8 mouse cellular contexts compared by ENCODE assay signal in the genomic region with DNA sequence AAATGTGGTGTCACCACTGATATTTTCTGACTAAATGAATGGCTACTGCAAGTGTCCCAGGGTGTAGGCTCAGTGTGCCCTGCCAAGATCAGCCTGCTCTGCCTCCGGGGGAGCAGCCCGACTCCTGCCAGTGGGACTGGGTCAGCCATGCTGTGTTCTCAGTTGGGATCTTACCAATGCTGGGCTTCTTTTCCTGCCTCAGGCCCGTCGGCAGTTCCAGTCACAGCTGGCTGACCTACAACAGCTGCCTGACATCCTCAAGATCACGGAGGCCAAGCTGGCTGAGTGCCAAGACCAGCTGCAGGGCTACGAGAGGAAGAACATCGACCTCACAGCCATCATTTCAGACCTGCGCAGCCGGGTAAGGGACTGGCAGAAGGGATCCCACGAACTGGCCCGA. TPM values are rescaled to one million over a fixed set of nuclear protein-coding genes. Genes with fewer than 3 reads are reported as not detected.
DNase-seq lines count a peak whose midpoint lies in the region; ATAC-seq and TF ChIP-seq lines count a peak whose summit lies in the region.

No protein-coding gene starts in this region.

- no peaks in the 10 kb centered on the region for H3K27me3 ChIP-seq in midbrain, postnatal 0 days (ENCODE audit: insufficient read depth, low read length)
- no peaks in the 10 kb centered on the region for H3K27me3 ChIP-seq in midbrain, embryonic 13.5 days

- no peak overlapping the region for H3K27ac ChIP-seq in midbrain, postnatal 0 days (ENCODE audit: low read depth, low read length)
- H3K27ac ChIP-seq in midbrain, embryonic 13.5 days: no peak overlapping the region
- H3K27ac ChIP-seq in gastrocnemius, adult 2 months: no peak overlapping the region

- H3K36me3 ChIP-seq in midbrain, postnatal 0 days (ENCODE audit: insufficient read depth, low read length): peaks cover 75% of the 10 kb centered on the region
- peaks cover 95% of the 10 kb centered on the region for H3K36me3 ChIP-seq in midbrain, embryonic 13.5 days

- no peak overlapping the region for H3K4me2 ChIP-seq in midbrain, postnatal 0 days (ENCODE audit: low read depth, low read length, poor library complexity, severe bottlenecking)
- no peak overlapping the region for H3K4me2 ChIP-seq in midbrain, embryonic 13.5 days (replicated peaks)

- no peaks in the 10 kb centered on the region for H3K9me3 ChIP-seq in midbrain, postnatal 0 days (ENCODE audit: low read length)
- H3K9me3 ChIP-seq in midbrain, embryonic 13.5 days: no peaks in the 10 kb centered on the region

- H3K4me3 ChIP-seq in midbrain, postnatal 0 days (ENCODE audit: low read depth, low read length): no peak overlapping the region
- H3K4me3 ChIP-seq in midbrain, embryonic 13.5 days (replicated peaks): no peak overlapping the region
- no peak overlapping the region for H3K4me3 ChIP-seq in gastrocnemius, adult 2 months

- ATAC-seq in midbrain, postnatal 0 days (ENCODE audit: low FRiP score): no peak
- ATAC-seq in midbrain, embryonic 13.5 days: no peak

- H3K4me1 ChIP-seq in midbrain, postnatal 0 days (ENCODE audit: insufficient read depth, low read length): no peaks in the 10 kb centered on the region
- H3K4me1 ChIP-seq in midbrain, embryonic 13.5 days (replicated peaks): no peaks in the 10 kb centered on the region

- peak; percentile 48 to 51 for DNase-seq in cerebellum, adult 18-20 months
- no peak for DNase-seq in cerebellum, adult 11 months
- DNase-seq in midbrain, postnatal 0 days (ENCODE audit: low spot score): peak; percentile 6
- peak; percentile 84 for DNase-seq in gastrocnemius, adult 2 months
- peak; percentile 69 to 85 for DNase-seq in kidney, postnatal 36 days
- DNase-seq in ovary, postnatal 14 days (ENCODE audit: low spot score): peak; percentile 48
- no peak for DNase-seq in T-cell, adult 2 months (ENCODE audit: low spot score)

- no peak overlapping the region for H3K9ac ChIP-seq in midbrain, postnatal 0 days (replicated peaks; ENCODE audit: low read length, poor library complexity, severe bottlenecking)
- no peak overlapping the region for H3K9ac ChIP-seq in midbrain, embryonic 13.5 days (replicated peaks)

- intact Hi-C loops in gastrocnemius, adult 2 months (cut with DNase I): no loop called here

- 70% methylated on average over 11 of the region's 11 CpGs for WGBS in midbrain, postnatal 0 days
- 79% methylated on average over 11 of the region's 11 CpGs for WGBS in midbrain, embryonic 13.5 days

- TF ChIP-seq CTCF in midbrain, postnatal 0 days (IDR thresholded peaks at IDR 0.05): no peak
- no peak for TF ChIP-seq CTCF in gastrocnemius, adult 2 months (IDR thresholded peaks at IDR 0.05)

RNA-seq across cellular contexts. Expression of a gene that starts 13.2 kb away (rescaled TPM):
- total RNA-seq in midbrain, postnatal 0 days (2014; rRNA removed): 37.7 and 45.5 TPM in 2 replicates
- polyA plus RNA-seq in midbrain, postnatal 0 days (2015; fragmentation: Nextera tagmentation; extraction: Ambion mirVana): 55.0 and 56.0 TPM in 2 replicates
- polyA plus RNA-seq in midbrain, embryonic 13.5 days (2015; fragmentation: Nextera tagmentation; extraction: Ambion mirVana): 78.1 and 78.8 TPM in 2 replicates
- total RNA-seq in gastrocnemius, adult 2 months (2021): 10 to 100 TPM; 23.2 to 28.3 TPM

RNA-seq across cellular contexts. Expression of a gene that starts 33.0 kb away (rescaled TPM):
- total RNA-seq in midbrain, postnatal 0 days (2014; rRNA removed): 77.0 and 102 TPM in 2 replicates
- polyA plus RNA-seq in midbrain, postnatal 0 days (2015; fragmentation: Nextera tagmentation; extraction: Ambion mirVana): 72.0 and 90.9 TPM in 2 replicates
- polyA plus RNA-seq in midbrain, embryonic 13.5 days (2015; fragmentation: Nextera tagmentation; extraction: Ambion mirVana): 74.4 and 76.0 TPM in 2 replicates
- total RNA-seq in gastrocnemius, adult 2 months (2021): 10 to 100 TPM; 11.9 to 12.7 TPM

RNA-seq across cellular contexts. Expression of a gene that starts 43.3 kb away (rescaled TPM):
- total RNA-seq in midbrain, postnatal 0 days (2014; rRNA removed): 796 and 822 TPM in 2 replicates
- polyA plus RNA-seq in midbrain, postnatal 0 days (2015; fragmentation: Nextera tagmentation; extraction: Ambion mirVana): 193 and 200 TPM in 2 replicates
- polyA plus RNA-seq in midbrain, embryonic 13.5 days (2015; fragmentation: Nextera tagmentation; extraction: Ambion mirVana): 172 and 185 TPM in 2 replicates
- total RNA-seq in gastrocnemius, adult 2 months (2021): 10 to 100 TPM; 41.8 to 62.1 TPM

RNA-seq across cellular contexts. Expression of a gene that starts 53.0 kb away (rescaled TPM):
- 21.4 and 28.0 TPM in 2 replicates for total RNA-seq in midbrain, postnatal 0 days (2014; rRNA removed)
- 22.8 and 26.0 TPM in 2 replicates for polyA plus RNA-seq in midbrain, postnatal 0 days (2015; fragmentation: Nextera tagmentation; extraction: Ambion mirVana)
- polyA plus RNA-seq in midbrain, embryonic 13.5 days (2015; fragmentation: Nextera tagmentation; extraction: Ambion mirVana): 14.6 and 20.7 TPM in 2 replicates
- total RNA-seq in gastrocnemius, adult 2 months (2021): 1 to 10 TPM; 2.2 to 4.6 TPM

Comparison
In these comparisons a context has a peak if more than half of its experiments do, and no peak if none do; other contexts are left out.
1. DNase-seq: peak in cerebellum, adult 18-20 months (2 of 2), midbrain, postnatal 0 days (single experiment), gastrocnemius, adult 2 months (single experiment), kidney, postnatal 36 days (2 of 2) and ovary, postnatal 14 days (single experiment); none in cerebellum, adult 11 months (single experiment) and T-cell, adult 2 months (single experiment).
2. RNA of a gene that starts 43.3 kb away (total RNA-seq): 796 to 822 TPM in midbrain, postnatal 0 days; 41.8 to 62.1 TPM in gastrocnemius, adult 2 months; every median in the first group is over 10 times any median in the second.